In genomic region chr4:80863906-80864305, GRCm38 (mm10) we compare ENCODE assay signal across 13 mouse cellular contexts. TPM values are rescaled to one million over a fixed set of nuclear protein-coding genes. Genes with fewer than 3 reads are reported as not detected.
"Had no signal": no experiment of that assay in that cellular context is flagged by ENCODE, and none has a peak within 500 bp of the region (broad histone marks: within the 10 kb centered on the region; RNA-seq: fewer than 3 reads in every experiment).

No protein-coding gene starts in this region.

- H3K27ac ChIP-seq: lung, embryonic 15.5 days; macrophage; neural tube, embryonic 12.5 days; stomach, embryonic 15.5 days; stomach, postnatal 0 days had no signal

- DNase-seq: lung, adult 2 months; thymus, adult 2 months; thymus, postnatal 25 days; thymus, postnatal 4 days had no signal

- H3K4me3 ChIP-seq: megakaryocyte, embryonic 14.5 days had no signal

RNA-seq across cellular contexts. Expression of gene Tyrp1, which starts 30.0 kb away (rescaled TPM):
- total RNA-seq: megakaryocyte progenitor cell, adult 5-6 weeks; monocyte, adult 5-6 weeks; neutrophil, adult 5-6 weeks had no signal

RNA-seq across cellular contexts. Expression of gene Lurap1l, which starts 46.5 kb away (rescaled TPM):
- total RNA-seq: megakaryocyte progenitor cell, adult 5-6 weeks; monocyte, adult 5-6 weeks; neutrophil, adult 5-6 weeks had no signal
